Mouse (Mus musculus): Measurements from ENCODE around the gene Ube2b. TPM values are rescaled to one million over a fixed set of nuclear protein-coding genes. Genes with fewer than 3 reads are reported as not detected.

The Ube2b gene
- polyA plus RNA-seq, 1 experiment, result 67.0 TPM

GRCm38 (mm10) chr11:51937361-51937781 is 63.2 kb downstream of the Ube2b start:
- Histone ChIP-seq H3K27me3 (ENCODE audit: control insufficient read depth, insufficient read depth, insufficient read length) (no peaks in the 10 kb centered on the region), H3K4me3 (no peak overlapping the region), H3K4me2 (ENCODE audit: low read depth) (no peak overlapping the region), H3K36me3 (ENCODE audit: control insufficient read depth, insufficient read depth) (no peaks in the 10 kb centered on the region), H3ac (ENCODE audit: control insufficient read depth, insufficient read length) (no peak overlapping the region), H3K79me2 (ENCODE audit: control insufficient read depth, insufficient read depth) (no peaks in the 10 kb centered on the region)
- TF ChIP-seq SRF (IDR thresholded peaks at IDR 0.05; ENCODE audit: control insufficient read depth, insufficient read length, low read depth), result no peak
- no peak for TF ChIP-seq E2F4 (IDR thresholded peaks at IDR 0.05; ENCODE audit: insufficient read depth)

DNA sequence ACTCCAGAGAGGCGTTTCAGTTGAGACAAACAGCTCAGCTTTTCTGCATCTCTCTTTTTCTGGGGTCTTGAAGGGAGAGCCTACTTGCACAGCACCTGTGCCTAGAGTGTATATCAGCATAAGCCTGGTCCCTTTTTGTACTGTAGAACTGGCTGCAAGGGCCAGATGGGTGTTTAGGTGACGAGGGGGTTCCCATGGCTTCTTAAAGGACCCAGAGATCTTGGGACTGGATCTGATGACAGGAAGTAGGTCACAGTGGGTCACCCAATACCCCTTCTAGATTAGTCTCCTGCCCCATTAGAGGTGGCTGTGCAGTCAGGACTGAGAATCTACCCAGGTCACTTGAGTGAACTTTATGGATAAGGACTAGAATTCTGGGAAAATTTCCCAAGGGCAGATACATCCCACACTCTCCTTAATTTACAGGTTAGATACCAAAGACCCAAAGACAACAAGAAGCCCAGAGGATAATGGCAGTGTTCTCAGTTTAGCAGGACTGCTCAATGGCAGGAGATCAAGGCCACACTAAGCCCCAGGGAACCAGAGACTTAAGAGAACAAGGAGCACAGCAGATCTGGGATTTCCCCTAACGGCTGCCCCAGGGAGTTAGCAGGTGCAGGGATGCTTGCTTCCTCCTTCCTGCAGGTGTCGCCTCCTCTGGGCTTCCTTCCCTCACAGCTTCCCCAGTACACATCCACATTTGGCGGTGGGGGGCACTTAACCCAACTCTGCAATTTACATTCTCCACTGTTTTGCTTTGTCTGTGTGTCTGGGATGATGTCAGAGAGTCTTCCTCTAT is 64.7 kb downstream of the Ube2b start:
- TF ChIP-seq POLR2AphosphoS2 (IDR thresholded peaks at IDR 0.05; ENCODE audit: insufficient read length, low read depth) (no peak), E2F4 (IDR thresholded peaks at IDR 0.05; ENCODE audit: insufficient read depth) (no peak), REST (IDR thresholded peaks at IDR 0.05; ENCODE audit: insufficient read depth, insufficient read length) (no peak), MYOG (IDR thresholded peaks at IDR 0.05; ENCODE audit: control insufficient read depth in 1 of 3, insufficient read depth in 1 of 3, insufficient read length in 2 of 3, low read depth in 2 of 3) (no peak), POLR2A (IDR thresholded peaks at IDR 0.05; ENCODE audit: insufficient read length, low read depth) (no peak), CEBPB (IDR thresholded peaks at IDR 0.05; ENCODE audit: insufficient read depth, poor library complexity, severe bottlenecking) (no peak), TCF12 (IDR thresholded peaks at IDR 0.05; ENCODE audit: insufficient read depth, poor library complexity, severe bottlenecking) (no peak), MYOD1 (IDR thresholded peaks at IDR 0.05; ENCODE audit: control insufficient read depth in 1 of 3, insufficient read length in 2 of 3, low read depth in 2 of 3) (no peak), SRF (IDR thresholded peaks at IDR 0.05; ENCODE audit: control insufficient read depth, insufficient read length, low read depth) (no peak), MAX (IDR thresholded peaks at IDR 0.05; ENCODE audit: low read depth) (no peak), USF1 (IDR thresholded peaks at IDR 0.05; ENCODE audit: low read depth) (no peak)
- Histone ChIP-seq H3ac (ENCODE audit: control insufficient read depth, insufficient read length) (no peak overlapping the region), H3K36me3 (ENCODE audit: control insufficient read depth, insufficient read depth) (no peaks in the 10 kb centered on the region), H3K4me2 (ENCODE audit: low read depth) (no peak overlapping the region), H3K79me2 (ENCODE audit: control insufficient read depth, insufficient read depth) (no peaks in the 10 kb centered on the region), H3K4me3 (no peak overlapping the region), H3K27me3 (ENCODE audit: control insufficient read depth, insufficient read depth, insufficient read length) (no peaks in the 10 kb centered on the region)

Other genes with a start within 250 kb of the Ube2b start
- gene Sec24a, start 237.1 kb downstream of the Ube2b start, polyA plus RNA-seq (2012; fragmentation: generic; extraction: Trizol), result 6.9 TPM
- 61.7 TPM for gene Sar1b, start 237.1 kb downstream of the Ube2b start, polyA plus RNA-seq (2012; fragmentation: generic; extraction: Trizol)
- gene Jade2, start 143.1 kb downstream of the Ube2b start, polyA plus RNA-seq (2012; fragmentation: generic; extraction: Trizol), result 2.6 TPM
- gene Cdkn2aipnl, start 33.1 kb downstream of the Ube2b start, polyA plus RNA-seq (2012; fragmentation: generic; extraction: Trizol), result 31.8 TPM
- gene Cdkl3, start 3.5 kb upstream of the Ube2b start, polyA plus RNA-seq (2012; fragmentation: generic; extraction: Trizol), result 2.2 TPM
- gene Ppp2ca, start 97.9 kb upstream of the Ube2b start, polyA plus RNA-seq (2012; fragmentation: generic; extraction: Trizol), result 56.4 TPM
- not detected for gene Olfr1373, start 144.8 kb upstream of the Ube2b start, polyA plus RNA-seq (2012; fragmentation: generic; extraction: Trizol)
- not detected for gene Olfr1371, start 213.2 kb upstream of the Ube2b start, polyA plus RNA-seq (2012; fragmentation: generic; extraction: Trizol)
- 168 TPM for gene Skp1a, start 231.2 kb upstream of the Ube2b start, polyA plus RNA-seq (2012; fragmentation: generic; extraction: Trizol)

Measured in myocyte (in vitro differentiated cells).